Mouse (Mus musculus): ENCODE measurements at regions not wholly inside any gene's neighbourhood (a gene's known extent, or its start where the extent isn't known, plus 50 kb on each side); places are given as distances from the start of the nearest gene placed in this dataset.
A peak's percentile ranks its signal among the peaks of the same experiment; 100 is the strongest.

GRCm38 (mm10) chr7:111189731-111190130 is 106.9 kb upstream of the Eif4g2 start:
- no peak overlapping the region for H3K4me2 ChIP-seq (ENCODE audit: low read depth)
- H3K9me3 ChIP-seq (ENCODE audit: control insufficient read depth, low read length) = no peaks in the 10 kb centered on the region
- H3K4me3 ChIP-seq (ENCODE audit: insufficient read depth in 1 of 2, low read depth in 2 of 2, low read length in 2 of 2) = no peak overlapping the region
- no peaks in the 10 kb centered on the region for H3K4me1 ChIP-seq (replicated peaks; ENCODE audit: control insufficient read depth in 2 of 2, insufficient read depth in 2 of 2, low read length in 1 of 2)
- no peaks in the 10 kb centered on the region for H3K36me3 ChIP-seq (replicated peaks; ENCODE audit: control insufficient read depth, insufficient read depth, low read depth)
- no peak overlapping the region for H3K27ac ChIP-seq
- ATAC-seq (ENCODE audit: insufficient read depth) = no peak
- no peaks in the 10 kb centered on the region; the same call in 1 of the 2 replicates for H3K27me3 ChIP-seq (ENCODE audit: control insufficient read depth, insufficient read depth, low read length)
- no peak for DNase-seq (ENCODE audit: low read depth in 3 of 3, low spot score in 3 of 3)
- 68% methylated on average over 4 of the region's 4 CpGs for WGBS (ENCODE audit: insufficient replicate concordance)
- H3K9ac ChIP-seq (replicated peaks) = no peak overlapping the region
- TF ChIP-seq EP300 (IDR thresholded peaks at IDR 0.05; ENCODE audit: low read depth) (no peak), CTCF (IDR thresholded peaks at IDR 0.05; ENCODE audit: low read depth) (no peak)

DNA sequence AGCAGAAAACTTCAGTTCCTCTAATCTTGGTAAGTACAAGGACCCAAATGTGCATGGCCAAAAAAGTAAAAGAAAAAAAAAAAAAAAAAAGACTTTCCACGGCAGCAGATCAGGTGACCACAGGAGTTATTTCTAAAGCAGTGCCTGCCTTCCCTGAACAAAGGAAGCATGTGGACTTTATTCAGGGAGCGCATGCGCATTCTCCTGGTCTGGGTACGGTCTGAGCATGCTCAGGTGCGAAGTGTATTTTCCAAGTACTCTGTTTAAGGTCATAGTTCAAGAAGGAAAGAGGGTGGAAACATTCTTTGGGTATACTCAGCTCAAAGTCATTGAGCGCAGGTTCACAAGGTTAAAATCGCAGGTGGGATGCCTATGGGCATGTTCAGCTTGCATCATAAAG is 103.1 kb upstream of the Eif4g2 start:
- ATAC-seq (ENCODE audit: insufficient read depth) (no peak), DNase-seq (ENCODE audit: low read depth in 3 of 3, low spot score in 3 of 3) (no peak)
- 75% methylated on average over 7 of the region's 7 CpGs for WGBS (ENCODE audit: insufficient replicate concordance)

GRCm38 (mm10) chr7:111183512-111183911 is 100.7 kb upstream of the Eif4g2 start:
- H3K36me3 ChIP-seq (replicated peaks; ENCODE audit: control insufficient read depth, insufficient read depth, low read depth) = no peaks in the 10 kb centered on the region
- WGBS (ENCODE audit: insufficient replicate concordance) = 46% methylated on average over 3 of the region's 3 CpGs
- no peak overlapping the region for H3K4me3 ChIP-seq (ENCODE audit: insufficient read depth in 1 of 2, low read depth in 2 of 2, low read length in 2 of 2)
- DNase-seq (ENCODE audit: low read depth in 3 of 3, low spot score in 3 of 3) (no peak), ATAC-seq (ENCODE audit: insufficient read depth) (no peak)
- no peaks in the 10 kb centered on the region for H3K9me3 ChIP-seq (ENCODE audit: control insufficient read depth, low read length)
- H3K9ac ChIP-seq (replicated peaks) = no peak overlapping the region
- H3K27ac ChIP-seq = no peak overlapping the region
- no peak for TF ChIP-seq EP300 (IDR thresholded peaks at IDR 0.05; ENCODE audit: low read depth)
- TF ChIP-seq CTCF (IDR thresholded peaks at IDR 0.05; ENCODE audit: low read depth) = no peak
- no peak overlapping the region for H3K4me2 ChIP-seq (ENCODE audit: low read depth)
- no peaks in the 10 kb centered on the region; the same call in 1 of the 2 replicates for H3K27me3 ChIP-seq (ENCODE audit: control insufficient read depth, insufficient read depth, low read length)
- H3K4me1 ChIP-seq (replicated peaks; ENCODE audit: control insufficient read depth in 2 of 2, insufficient read depth in 2 of 2, low read length in 1 of 2) = peaks cover 25 to 26% of the 10 kb centered on the region in 2 experiments

More for the DNA sequence above, 103.1 kb upstream of the Eif4g2 start:
- TF ChIP-seq CTCF (IDR thresholded peaks at IDR 0.05; ENCODE audit: low read depth) = no peak
- no peak for TF ChIP-seq EP300 (IDR thresholded peaks at IDR 0.05; ENCODE audit: low read depth)
- Histone ChIP-seq H3K36me3 (replicated peaks; ENCODE audit: control insufficient read depth, insufficient read depth, low read depth) (no peaks in the 10 kb centered on the region), H3K4me2 (ENCODE audit: low read depth) (no peak overlapping the region), H3K9ac (replicated peaks) (no peak overlapping the region), H3K27me3 (ENCODE audit: control insufficient read depth, insufficient read depth, low read length) (no peaks in the 10 kb centered on the region; the same call in 1 of the 2 replicates), H3K4me1 (replicated peaks; ENCODE audit: control insufficient read depth in 2 of 2, insufficient read depth in 2 of 2, low read length in 1 of 2) (peaks cover 1 to 2% of the 10 kb centered on the region in 2 experiments; a peak in 3 of 4 replicates), H3K4me3 (ENCODE audit: insufficient read depth in 1 of 2, low read depth in 2 of 2, low read length in 2 of 2) (no peak overlapping the region), H3K9me3 (ENCODE audit: control insufficient read depth, low read length) (no peaks in the 10 kb centered on the region), H3K27ac (no peak overlapping the region)

DNA sequence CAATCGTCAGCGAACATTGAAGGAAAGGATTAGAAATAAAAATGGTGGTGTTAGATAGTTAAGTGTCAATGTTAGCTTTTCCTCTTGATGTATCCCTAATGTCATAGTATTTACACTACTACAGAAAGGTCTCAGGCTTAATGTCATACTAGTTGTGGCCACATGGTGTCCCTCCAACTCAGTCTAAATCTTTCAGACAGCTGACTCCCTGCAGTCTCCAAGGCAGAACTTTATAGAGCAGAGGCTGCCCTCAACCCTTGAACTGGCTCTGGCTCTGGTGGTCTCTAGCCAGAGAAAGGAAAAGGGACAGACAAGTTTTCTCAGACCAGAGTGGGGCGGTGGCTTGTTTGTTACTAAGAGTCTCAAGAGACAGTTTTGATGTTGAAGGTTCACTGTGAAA is 99.5 kb upstream of the Eif4g2 start:
- peak; percentile 74 for TF ChIP-seq CTCF (IDR thresholded peaks at IDR 0.05; ENCODE audit: low read depth)
- TF ChIP-seq EP300 (IDR thresholded peaks at IDR 0.05; ENCODE audit: low read depth) = no peak
- no peak overlapping the region for H3K9ac ChIP-seq (replicated peaks)
- no peaks in the 10 kb centered on the region for H3K36me3 ChIP-seq (replicated peaks; ENCODE audit: control insufficient read depth, insufficient read depth, low read depth)
- H3K4me2 ChIP-seq (ENCODE audit: low read depth) = no peak overlapping the region
- H3K4me3 ChIP-seq (ENCODE audit: insufficient read depth in 1 of 2, low read depth in 2 of 2, low read length in 2 of 2) = no peak overlapping the region
- WGBS (ENCODE audit: insufficient replicate concordance) = 46% methylated on average over 3 of the region's 3 CpGs
- DNase-seq (ENCODE audit: low read depth in 3 of 3, low spot score in 3 of 3) = peak in 2 of 3 experiments; percentile 34 to 58
- H3K9me3 ChIP-seq (ENCODE audit: control insufficient read depth, low read length) = no peaks in the 10 kb centered on the region
- ATAC-seq (ENCODE audit: insufficient read depth) = no peak
- no peak overlapping the region for H3K27ac ChIP-seq
- peaks cover 37 to 38% of the 10 kb centered on the region in 2 experiments for H3K4me1 ChIP-seq (replicated peaks; ENCODE audit: control insufficient read depth in 2 of 2, insufficient read depth in 2 of 2, low read length in 1 of 2)
- no peaks in the 10 kb centered on the region; the same call in 1 of the 2 replicates for H3K27me3 ChIP-seq (ENCODE audit: control insufficient read depth, insufficient read depth, low read length)

- Histone ChIP-seq H3K4me2 (ENCODE audit: low read depth) (peak overlapping the region; percentile 61), H3K9me3 (ENCODE audit: control insufficient read depth, low read length) (no peaks in the 10 kb centered on the region), H3K27ac (peak overlapping the region; percentile 69), H3K27me3 (ENCODE audit: control insufficient read depth, insufficient read depth, low read length) (no peaks in the 10 kb centered on the region), H3K4me1 (replicated peaks; ENCODE audit: control insufficient read depth in 2 of 2, insufficient read depth in 2 of 2, low read length in 1 of 2) (peaks cover 37 to 43% of the 10 kb centered on the region in 2 experiments), H3K4me3 (ENCODE audit: insufficient read depth in 1 of 2, low read depth in 2 of 2, low read length in 2 of 2) (peak overlapping the region in 1 of 2 experiments; percentile 5; a peak in 1 of 4 replicates), H3K9ac (replicated peaks) (peak overlapping the region; percentile 19), H3K36me3 (replicated peaks; ENCODE audit: control insufficient read depth, insufficient read depth, low read depth) (no peaks in the 10 kb centered on the region)
- ATAC-seq (ENCODE audit: insufficient read depth) = peak; percentile 97
- DNase-seq (ENCODE audit: low read depth in 3 of 3, low spot score in 3 of 3) = peak; percentile 77 to 86 (median 78)
- TF ChIP-seq CTCF (IDR thresholded peaks at IDR 0.05; ENCODE audit: low read depth) = no peak
- TF ChIP-seq EP300 (IDR thresholded peaks at IDR 0.05; ENCODE audit: low read depth) = peak; percentile 96
- 16% methylated on average over 7 of the region's 7 CpGs for WGBS (ENCODE audit: insufficient replicate concordance)
These were observed 96.8 kb upstream of the Eif4g2 start for GRCm38 (mm10) chr7:111179401-111180271.

All from liver, embryonic 14.5 days (tissue).